Mouse (Mus musculus) kidney, adult 2 months (tissue): ENCODE data around the gene Des. TPM values are rescaled to one million over a fixed set of nuclear protein-coding genes. Genes with fewer than 3 reads are reported as not detected.

Source experiments
- DNase-seq: peaks from one replicate; pipeline ENCODE4 v3.0.0; 2021
- H3K27ac ChIP-seq: fragments of 200-500 bp; 2 replicates; pipeline ENCODE4 v1.5.1; 2012; ENCODE audit warnings: low read depth, low read length, control low read depth, inconsistent platforms; ENCODE audit not compliant: insufficient read depth
- H3K27me3 ChIP-seq: fragments of 200-500 bp; replicated peaks from 2 replicates; pipeline ENCODE4 v1.6.1; 2012; ENCODE audit warnings: mild to moderate bottlenecking, moderate library complexity, low read length, inconsistent platforms; ENCODE audit not compliant: control insufficient read depth, insufficient read depth
- H3K36me3 ChIP-seq: fragments of 200-500 bp; 2 replicates; pipeline ENCODE4 v1.6.1; 2012; ENCODE audit warnings: mild to moderate bottlenecking, moderate library complexity, low read length, inconsistent platforms; ENCODE audit not compliant: control insufficient read depth, insufficient read depth
- H3K4me1 ChIP-seq: fragments of 200-500 bp; 2 replicates; pipeline ENCODE4 v1.6.1; 2011; ENCODE audit warnings: low read length; ENCODE audit not compliant: control insufficient read depth, insufficient read depth
- H3K4me3 ChIP-seq: fragments of 200-500 bp; 2 replicates; pipeline ENCODE4 v1.5.1; 2011; ENCODE audit warnings: mild to moderate bottlenecking, low read depth, low read length, control low read depth; ENCODE audit not compliant: insufficient read depth
- CTCF ChIP-seq: fragments of 200-500 bp; conservative IDR thresholded peaks from 2 replicates; pipeline ENCODE4 v1.5.1; 2011; ENCODE audit warnings: low read depth, mild to moderate bottlenecking, control low read depth, low read length, moderate library complexity, mixed read lengths; ENCODE audit not compliant: insufficient read depth, insufficient read length
- POLR2A ChIP-seq: fragments of 200-500 bp; IDR thresholded peaks from one replicate; pipeline ENCODE4 v1.6.1; 2011; ENCODE audit warnings: low read depth, low read length, control low read depth
- WGBS: fragments of 180-500 bp; shearing (Covaris S2); methylation state at CpG from one replicate; pipeline ENCODE4 v1.1.7; 2018; 5-methylcytosine and 5-hydroxymethylcytosine counted together
- polyA plus RNA-seq: library from polyadenylated mRNA; depleted of rRNA; stranded (reverse); fragments of >200 nt; gene quantifications from 2 replicates; pipeline ENCODE4 v1.2.3, GENCODE M21; 2012

Des gene
- polyA plus RNA-seq, 1 experiment: 32.1 TPM

DNA sequence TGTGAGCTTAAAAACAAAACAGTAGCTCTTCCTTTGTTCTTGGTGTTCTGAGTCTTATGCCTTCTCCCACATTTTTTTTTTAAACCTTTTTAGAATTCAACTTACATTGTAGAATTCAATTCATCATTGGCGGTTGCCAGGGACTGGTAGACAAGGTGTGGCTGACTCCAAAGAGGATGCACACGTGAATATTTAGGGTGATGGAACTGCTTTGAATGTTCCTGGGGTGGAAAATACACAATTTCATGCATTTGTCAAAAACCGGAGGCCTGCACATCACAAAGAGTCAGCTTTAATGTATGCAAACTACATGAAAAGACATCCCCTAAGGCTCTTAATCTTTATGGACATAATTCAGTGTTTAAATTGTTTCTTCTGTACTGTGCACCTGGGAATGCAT, 13.1 kb downstream of the Des start:
- no peak for DNase-seq
- Histone ChIP-seq H3K4me3 (no peak overlapping the region), H3K27me3 (no peaks in the 10 kb centered on the region), H3K36me3 (no peaks in the 10 kb centered on the region), H3K27ac (no peak overlapping the region), H3K4me1 (no peaks in the 10 kb centered on the region)
- 82% methylated on average over 3 of the region's 3 CpGs for WGBS
- TF ChIP-seq POLR2A (no peak), CTCF (no peak)

DNA sequence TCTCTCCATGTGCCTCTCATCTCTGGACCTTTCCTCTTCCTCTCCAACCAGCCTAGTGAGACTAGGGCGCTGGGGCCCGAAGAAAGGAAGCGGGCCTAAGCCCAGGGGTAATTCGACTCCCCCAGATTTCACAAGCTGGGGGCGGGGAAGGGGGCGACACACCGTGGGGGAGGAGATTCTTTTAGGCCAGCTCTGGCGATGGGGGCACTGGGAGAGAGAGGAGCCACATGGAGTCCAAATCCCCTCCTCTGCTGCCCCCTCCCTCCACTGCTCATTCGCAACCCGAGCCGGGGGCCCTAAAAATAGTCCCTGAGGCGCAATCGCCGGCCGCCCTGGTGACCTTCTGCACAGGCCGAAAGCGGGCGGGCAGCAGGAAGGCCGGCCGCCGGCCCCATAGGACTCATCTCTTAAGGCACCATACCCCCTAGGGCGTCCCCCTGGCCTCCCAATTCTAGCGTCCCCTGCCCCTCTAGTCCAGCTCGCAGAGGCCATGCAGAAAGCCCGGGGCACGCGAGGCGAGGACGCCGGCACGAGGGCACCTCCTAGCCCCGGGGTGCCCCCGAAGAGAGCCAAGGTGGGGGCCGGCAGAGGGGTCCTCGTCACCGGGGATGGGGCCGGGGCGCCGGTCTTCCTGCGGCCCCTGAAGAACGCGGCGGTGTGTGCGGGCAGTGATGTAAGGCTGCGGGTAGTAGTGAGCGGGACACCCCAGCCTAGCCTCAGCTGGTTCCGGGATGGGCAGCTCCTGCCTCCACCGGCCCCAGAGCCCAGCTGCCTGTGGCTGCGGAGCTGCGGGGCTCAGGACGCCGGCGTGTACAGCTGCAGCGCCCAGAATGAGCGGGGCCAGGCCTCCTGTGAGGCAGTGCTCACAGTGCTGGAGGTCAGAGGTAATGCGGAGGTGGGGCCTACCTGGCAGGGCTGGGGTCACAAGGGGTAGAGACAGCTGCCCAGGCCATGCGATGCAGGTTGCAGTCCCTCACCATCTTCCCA, 15.1 kb downstream of the Des start, which contains the start of gene Speg:
Gene Speg, plus strand, starts transcription at position 348 of the 987 bp plus-strand sequence.
- TF ChIP-seq POLR2A: no peak
- TF ChIP-seq CTCF: no peak
- DNase-seq: no peak
- Histone ChIP-seq H3K36me3 (no peaks in the 10 kb centered on the region), H3K27ac (no peak within 1 kb of the TSS), H3K27me3 (no peaks in the 10 kb centered on the region), H3K4me1 (no peaks in the 10 kb centered on the region), H3K4me3 (no peak within 1 kb of the TSS)
- 28% methylated on average over 57 of the region's 57 CpGs for WGBS

DNA sequence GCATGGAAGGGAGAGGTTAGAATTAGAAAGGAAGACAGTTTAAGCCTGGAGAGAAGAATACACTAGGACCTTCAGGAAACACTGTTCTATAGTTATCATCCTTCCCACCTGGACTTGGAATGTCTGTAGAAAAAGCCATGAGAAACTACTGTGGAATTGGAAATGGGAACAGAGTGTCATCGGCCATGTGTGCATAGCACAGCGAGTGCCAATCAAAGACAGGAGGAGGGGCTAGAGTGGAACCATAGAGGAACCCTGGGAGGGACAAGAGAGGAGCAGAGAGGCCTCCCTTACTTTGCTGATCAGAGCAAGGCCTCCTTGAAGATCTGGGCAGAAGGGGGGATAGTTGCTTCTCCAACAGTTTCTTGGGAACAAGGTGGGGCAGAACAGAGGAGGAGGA, 19.1 kb downstream of the Des start:
- H3K27me3 ChIP-seq: no peaks in the 10 kb centered on the region
- WGBS: 80% methylated on average over 2 of the region's 2 CpGs
- no peak for TF ChIP-seq POLR2A
- no peak for TF ChIP-seq CTCF

DNA sequence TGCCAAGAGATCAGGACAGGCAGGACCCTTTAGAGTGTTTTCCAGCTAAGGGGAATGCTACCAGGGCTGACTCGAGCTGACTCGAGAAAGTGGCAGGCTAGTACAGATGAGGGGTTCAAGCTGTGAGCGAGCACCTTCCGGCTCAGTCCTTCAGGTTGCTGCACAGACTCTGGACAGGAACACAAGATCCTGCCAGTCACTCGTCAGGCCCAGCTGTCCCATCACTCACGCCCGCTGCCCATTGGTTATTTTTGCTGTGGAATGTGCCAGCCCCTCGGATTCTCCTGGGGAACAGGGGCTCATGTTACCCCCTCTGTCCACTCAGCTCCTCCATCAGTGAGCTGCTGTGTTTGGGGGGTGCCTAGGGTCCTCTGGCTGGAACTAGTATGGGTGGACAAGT, 19.8 kb downstream of the Des start:
- no peak for DNase-seq
- Histone ChIP-seq H3K4me1 (no peaks in the 10 kb centered on the region; the same call in 1 of the 2 replicates), H3K36me3 (no peaks in the 10 kb centered on the region), H3K27me3 (no peaks in the 10 kb centered on the region), H3K4me3 (no peak overlapping the region), H3K27ac (no peak overlapping the region)
- WGBS: 73% methylated on average over 8 of the region's 8 CpGs
- TF ChIP-seq CTCF (no peak), POLR2A (no peak)

More for the DNA sequence above, 19.1 kb downstream of the Des start:
- Histone ChIP-seq H3K27ac (no peak overlapping the region), H3K36me3 (no peaks in the 10 kb centered on the region), H3K4me1 (no peaks in the 10 kb centered on the region; the same call in 1 of the 2 replicates), H3K4me3 (no peak overlapping the region)
- no peak for DNase-seq

DNA sequence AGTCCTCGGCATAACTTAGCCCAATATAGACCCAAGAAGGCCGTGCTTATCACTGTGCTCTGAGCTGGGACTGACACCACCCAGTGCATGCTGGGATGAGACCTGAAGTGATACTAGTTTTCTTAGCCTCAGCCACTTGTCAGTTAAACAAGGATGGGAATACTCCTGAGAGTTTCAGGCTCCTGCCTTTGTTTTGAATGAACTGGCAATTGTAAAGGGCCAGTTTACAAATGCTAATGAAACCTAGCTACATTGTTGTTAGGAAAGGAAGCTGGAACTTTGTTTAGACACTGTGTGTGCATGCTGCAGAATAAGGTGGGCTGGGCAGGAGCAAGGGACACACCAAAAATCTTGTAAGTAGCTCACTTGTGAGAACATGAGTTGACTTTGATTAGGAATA, 20.8 kb downstream of the Des start:
- Histone ChIP-seq H3K27me3 (no peaks in the 10 kb centered on the region), H3K4me3 (no peak overlapping the region), H3K36me3 (no peaks in the 10 kb centered on the region), H3K4me1 (no peaks in the 10 kb centered on the region; the same call in 1 of the 2 replicates), H3K27ac (no peak overlapping the region)
- WGBS: 87% methylated on average over 2 of the region's 2 CpGs
- no peak for DNase-seq
- TF ChIP-seq CTCF (no peak), POLR2A (no peak)

DNA sequence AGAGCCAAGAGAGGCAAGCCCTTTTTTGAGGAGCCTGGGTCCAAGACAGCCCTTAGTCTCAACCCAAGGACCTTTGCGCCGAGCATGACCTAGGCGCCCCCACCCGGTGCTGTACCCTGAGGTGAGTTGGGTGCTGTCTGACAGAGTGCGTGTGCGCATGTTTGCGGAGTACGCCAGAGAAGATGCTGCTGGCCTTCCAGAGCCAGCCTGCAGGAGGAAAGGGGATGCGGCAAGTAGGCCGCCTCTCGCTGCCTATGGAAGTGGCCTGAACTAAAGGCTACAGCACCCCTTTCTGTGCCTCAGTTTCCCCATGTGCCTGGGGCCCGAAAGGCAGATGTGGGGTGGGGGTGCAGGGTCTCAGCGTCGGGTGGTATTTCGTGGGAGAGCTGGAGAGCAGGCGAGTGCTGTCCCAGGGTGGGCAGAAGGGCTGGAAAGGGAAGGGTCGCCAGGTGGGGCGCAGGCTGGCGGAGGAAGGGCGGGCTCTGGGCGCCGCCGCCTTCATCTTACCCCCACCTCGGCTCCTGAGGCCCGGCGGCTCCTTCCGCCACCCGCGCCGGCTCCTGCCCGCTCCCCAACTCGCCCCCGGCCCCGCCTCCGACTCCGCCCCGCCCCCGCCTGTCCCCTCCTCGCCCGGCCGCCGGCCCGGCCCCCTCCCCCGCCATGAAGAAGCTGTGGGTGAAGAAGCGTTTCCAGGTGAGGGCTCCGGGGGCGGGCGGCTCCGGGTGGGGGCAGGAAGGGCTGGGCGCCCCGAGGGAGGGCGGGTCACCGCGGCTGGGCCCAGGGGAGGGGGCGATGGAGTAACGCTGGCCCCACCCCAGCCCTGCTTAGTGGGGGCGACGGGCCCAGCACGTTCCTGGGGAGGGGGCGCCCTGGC, 21.6 kb downstream of the Des start:
- Histone ChIP-seq H3K4me3 (peak overlapping the region; percentile 47), H3K4me1 (no peaks in the 10 kb centered on the region; the same call in 1 of the 2 replicates), H3K27me3 (no peaks in the 10 kb centered on the region), H3K27ac (no peak overlapping the region), H3K36me3 (no peaks in the 10 kb centered on the region)
- 13% methylated on average over 48 of the region's 60 CpGs for WGBS
- TF ChIP-seq POLR2A (no peak), CTCF (no peak)
- peak; percentile 31 for DNase-seq
